Mouse (Mus musculus) WW6 (cell line): ENCODE results near the gene Cbx7.
A peak's percentile ranks its signal among the peaks of the same experiment; 100 is the strongest.
"Not testable (repeated sequence)": the region's sequence is repeated elsewhere in the genome, so short reads cannot be mapped to it uniquely, and the experiment has no call there.

Source experiments
- DNase-seq: peaks from one replicate; pipeline ENCODE4 v3.0.0-alpha.2; 2013; ENCODE audit warnings: low read depth, low spot score

Gene Cbx7

DNA sequence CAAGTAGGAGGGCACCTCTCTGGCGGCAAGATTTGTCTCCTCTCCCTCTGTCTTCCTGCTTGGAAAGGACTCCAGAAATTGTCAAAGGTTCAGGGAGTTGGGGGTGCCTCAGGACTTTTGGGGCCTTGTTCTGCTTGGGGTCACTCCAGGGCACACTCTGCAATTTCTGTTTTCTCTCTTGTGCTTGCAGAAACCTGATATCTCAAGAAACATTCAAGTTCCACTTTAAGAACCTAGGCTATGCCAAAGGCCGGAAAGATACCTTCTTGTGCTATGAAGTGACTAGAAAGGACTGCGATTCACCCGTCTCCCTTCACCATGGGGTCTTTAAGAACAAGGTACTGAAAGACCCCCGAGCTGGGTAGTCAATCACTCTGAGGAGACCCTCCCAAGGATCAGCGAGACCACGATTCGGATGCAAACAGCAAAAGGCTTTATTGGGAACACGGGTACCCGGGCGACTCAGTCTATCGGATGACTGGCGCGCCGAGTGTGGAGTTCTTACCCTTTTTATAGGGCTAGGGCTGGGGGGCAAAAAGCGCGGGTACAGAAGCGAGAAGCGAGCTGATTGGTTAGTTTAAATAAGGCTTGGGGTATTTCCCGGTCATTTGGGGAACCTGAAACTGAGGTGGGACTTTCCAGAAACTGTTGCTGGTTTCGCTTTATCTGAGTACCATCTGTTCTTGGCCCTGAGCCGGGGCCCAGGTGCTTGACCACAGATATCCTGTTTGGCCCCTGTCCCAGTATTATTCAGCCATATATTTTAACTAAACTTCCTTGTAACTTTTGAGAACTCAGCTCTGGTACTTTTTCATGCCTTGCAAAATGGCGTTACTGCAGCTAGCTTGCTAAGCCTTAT is 75.5 kb downstream of the Cbx7 start:
- not testable (repeated sequence) for DNase-seq

- DNase-seq: no peak
These were observed 76.6 kb downstream of the Cbx7 start for GRCm38 (mm10) chr15:79894343-79894742.

DNA sequence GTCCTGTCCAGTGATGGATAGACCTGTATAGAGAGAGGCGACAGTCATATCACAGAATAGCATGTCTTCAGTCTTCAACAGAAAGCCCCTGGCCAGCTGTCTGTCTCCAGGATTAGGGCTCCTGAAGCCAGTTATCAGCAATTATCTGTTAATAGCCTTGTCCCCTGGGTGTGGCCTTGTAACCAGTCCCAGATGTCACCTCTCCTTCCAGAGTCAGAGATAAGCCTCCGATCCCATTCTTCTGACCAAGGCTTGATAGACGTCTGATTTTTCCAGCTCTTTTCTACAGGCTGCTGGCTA is 77.1 kb downstream of the Cbx7 start:
- no peak for DNase-seq

- no peak for DNase-seq
These were observed 77.7 kb downstream of the Cbx7 start for GRCm38 (mm10) chr15:79892995-79893823.

- no peak for DNase-seq
These were observed 78.7 kb downstream of the Cbx7 start for GRCm38 (mm10) chr15:79892213-79892541.

DNA sequence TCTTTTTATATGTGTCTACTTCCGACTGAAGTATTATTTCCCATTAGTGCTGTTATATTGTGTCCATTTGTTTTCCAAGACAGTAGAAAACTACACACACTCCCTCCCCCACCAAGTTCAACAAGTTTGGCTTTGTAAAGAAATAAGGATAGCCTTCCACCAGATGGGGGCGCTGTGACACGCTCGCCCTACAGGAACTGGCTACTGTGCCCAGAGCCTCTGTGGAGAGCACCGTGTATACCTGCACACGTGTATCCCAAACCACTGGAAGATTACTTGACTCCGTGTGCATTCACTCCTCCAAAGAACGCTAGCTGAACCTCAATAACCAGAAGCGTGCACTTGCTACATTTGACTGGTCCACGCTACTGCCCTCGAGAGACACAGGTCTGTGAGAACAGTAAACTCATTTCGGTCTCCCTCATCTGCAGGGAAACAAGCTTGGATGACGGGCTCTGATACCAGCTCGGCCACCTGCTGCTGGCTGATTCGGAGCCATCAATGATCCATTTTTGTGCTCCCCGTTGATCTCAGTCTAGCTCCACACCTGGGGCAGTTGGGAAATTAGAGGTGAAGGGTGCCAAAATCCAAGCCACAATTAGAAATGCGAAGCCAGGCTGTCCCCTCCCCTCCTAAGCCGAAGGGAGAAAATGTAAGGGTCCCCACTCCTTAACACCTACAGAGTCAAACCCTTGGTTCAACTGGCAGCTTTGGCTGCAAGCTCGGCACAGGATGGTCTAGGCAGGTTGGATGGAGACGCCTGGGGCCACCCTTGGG is 79.3 kb downstream of the Cbx7 start, which contains the start of gene Apobec3:
TSS of gene Apobec3 (plus strand) at position 224 of the 777 bp plus-strand sequence.
- DNase-seq: no peak

DNA sequence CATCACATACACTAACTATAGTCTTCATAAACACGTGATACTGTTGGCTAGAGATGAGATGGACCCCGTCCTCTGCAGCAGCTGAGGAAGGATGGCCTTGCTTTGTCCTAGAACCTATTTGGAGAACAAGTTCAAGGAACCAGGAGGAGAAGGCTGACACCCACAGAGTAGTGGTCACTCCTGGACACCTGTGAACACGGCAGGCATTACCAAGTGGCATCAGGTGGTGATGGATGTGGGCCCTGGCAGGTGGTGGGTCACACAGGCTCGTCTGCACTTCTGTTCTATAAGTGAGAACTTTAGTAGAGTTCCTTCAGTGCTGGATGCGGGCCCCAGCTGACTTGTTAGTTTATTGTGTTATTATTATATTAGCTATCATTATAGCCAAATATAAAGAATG is 86.1 kb downstream of the Cbx7 start:
- DNase-seq: no peak

- DNase-seq: peak; percentile 80
These were observed 87.5 kb downstream of the Cbx7 start for GRCm38 (mm10) chr15:79883352-79883822.

GRCm38 (mm10) chr15:79882623-79883267 is 88.2 kb downstream of the Cbx7 start:
- DNase-seq: no peak

DNA sequence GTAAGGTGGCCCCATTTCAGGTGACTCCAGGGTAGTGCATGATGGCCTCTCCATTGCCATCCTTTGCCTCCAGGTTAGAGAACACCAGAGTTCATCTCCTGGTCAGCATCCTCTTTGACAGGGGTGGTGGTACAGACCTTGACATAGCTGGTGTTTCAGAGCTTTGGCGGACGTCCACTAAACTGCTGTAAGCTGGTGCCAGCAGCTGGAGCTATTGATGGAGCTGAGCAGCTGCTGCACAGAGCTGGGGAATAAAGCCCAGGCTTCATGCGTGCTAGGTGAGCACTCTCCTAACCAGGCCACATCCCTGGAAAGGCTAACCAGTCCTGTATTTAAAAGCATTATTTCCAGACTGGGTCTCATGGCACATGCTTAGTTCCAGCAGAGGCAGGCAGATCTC is 90.4 kb downstream of the Cbx7 start:
- no peak for DNase-seq

DNA sequence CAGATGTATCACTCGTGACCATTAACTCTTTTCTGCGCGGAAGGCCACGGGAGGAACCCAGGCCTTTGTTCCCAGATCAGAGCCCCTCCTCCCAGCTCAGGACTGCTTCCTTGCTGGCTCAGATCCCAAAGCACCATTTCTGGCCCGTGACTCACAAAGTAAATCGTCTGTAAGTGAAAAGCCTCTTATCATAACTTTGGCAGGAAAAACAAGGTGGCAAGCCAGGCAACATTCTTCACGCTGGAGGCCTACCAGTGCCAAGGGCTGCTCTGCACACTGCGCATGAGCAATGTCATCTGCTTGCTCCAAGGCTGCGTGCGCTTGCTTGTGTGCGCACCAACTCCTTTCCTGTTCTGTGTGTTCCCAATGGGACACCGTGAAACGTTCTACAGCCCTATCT is 91.6 kb downstream of the Cbx7 start:
- DNase-seq: no peak

DNA sequence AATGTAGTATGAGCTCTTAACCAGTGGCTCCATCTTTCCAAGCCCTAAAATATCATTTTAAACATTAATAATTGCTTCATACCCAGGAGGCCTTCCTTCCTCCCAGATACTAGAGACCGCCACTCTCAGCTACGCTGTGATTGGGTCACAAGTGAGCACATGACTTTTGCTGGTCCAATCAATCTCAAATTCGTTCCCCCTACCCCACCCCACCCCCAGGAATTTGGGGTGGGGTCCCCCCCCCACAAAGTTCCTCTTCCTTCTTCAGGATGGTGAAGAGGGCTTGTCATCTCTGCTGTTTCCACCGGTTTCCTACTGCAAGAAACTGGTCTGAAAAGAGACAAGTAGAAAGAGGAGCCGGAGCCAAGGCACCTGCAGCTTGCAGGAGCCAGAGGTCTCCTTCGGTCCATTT is 92.2 kb downstream of the Cbx7 start:
- DNase-seq: no peak

GRCm38 (mm10) chr15:79875261-79875995 is 95.5 kb downstream of the Cbx7 start:
- no peak for DNase-seq

DNA sequence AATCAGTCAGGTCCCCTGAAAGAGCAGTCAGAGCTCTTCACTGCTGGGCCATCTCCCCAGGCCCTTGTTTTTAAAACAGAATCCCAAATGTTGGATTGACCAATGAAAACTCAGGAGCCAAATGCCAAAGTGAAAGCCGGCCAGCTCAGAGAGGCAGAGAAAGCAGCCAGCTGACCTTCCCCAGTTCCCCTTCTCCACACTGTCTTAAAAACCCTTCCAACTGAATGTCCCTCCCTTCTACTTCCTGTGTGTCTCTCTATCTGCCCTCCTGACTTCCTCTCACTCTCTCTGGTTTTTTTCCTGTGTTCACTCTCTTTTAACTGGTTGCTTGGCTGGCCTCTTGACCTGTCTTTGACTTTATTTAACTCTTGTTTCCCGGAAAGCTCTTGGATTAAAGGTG is 96.9 kb downstream of the Cbx7 start:
- no peak for DNase-seq

DNA sequence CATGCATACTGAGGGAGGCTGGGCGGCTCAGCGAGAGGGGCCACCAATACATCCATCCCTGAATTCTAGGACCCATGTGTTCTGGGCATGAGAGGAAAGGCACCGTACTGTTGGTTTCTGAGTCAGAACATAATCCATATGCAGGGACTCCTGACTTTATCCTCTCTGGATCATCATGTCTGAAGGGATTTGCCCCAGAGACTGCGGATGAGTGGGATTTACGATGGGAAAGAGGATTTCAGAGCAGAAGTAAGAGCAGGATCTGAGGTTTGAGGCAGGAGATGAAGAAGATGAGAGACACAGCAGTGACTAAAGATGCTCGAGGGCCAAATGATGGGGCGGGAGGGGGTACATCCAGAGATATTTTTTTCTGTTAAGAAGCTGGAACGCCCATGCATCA is 97.4 kb downstream of the Cbx7 start:
- DNase-seq: no peak

GRCm38 (mm10) chr15:79867260-79868002 is 103.5 kb downstream of the Cbx7 start:
- no peak for DNase-seq
